Mouse (Mus musculus): ENCODE data around the gene Lama2.

DNA sequence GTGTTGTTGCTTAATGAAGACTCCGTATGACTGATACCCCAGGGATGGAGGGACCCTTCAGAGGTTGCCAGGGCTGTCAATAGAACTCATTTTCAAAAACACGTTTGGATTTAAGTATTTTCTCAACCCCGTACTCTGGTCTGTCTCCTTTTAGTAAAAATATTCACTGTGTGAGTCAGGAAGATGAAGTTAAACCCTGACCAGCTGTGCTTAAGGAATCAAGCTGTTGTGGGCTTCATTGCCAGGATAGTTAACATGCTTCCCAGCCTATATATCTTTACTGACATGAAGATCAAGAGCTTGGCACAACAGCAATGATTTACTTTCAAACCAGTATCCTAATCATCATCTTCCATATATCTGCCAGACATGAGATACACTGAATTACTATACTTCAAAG, 314.3 kb downstream of the Lama2 start:
- TF ChIP-seq CTCF (IDR thresholded peaks at IDR 0.05; ENCODE audit: borderline replicate concordance, extremely low read depth, insufficient read depth, insufficient read length) (no peak), POLR2A (IDR thresholded peaks at IDR 0.05; ENCODE audit: borderline replicate concordance, extremely low read depth, insufficient read depth, insufficient read length, poor library complexity, severe bottlenecking) (no peak)

Data from brain, embryonic 14.5 days (tissue).